Mouse (Mus musculus) hindbrain, embryonic 10.5 days (tissue): ENCODE data around the gene Slc25a39. TPM values are rescaled to one million over a fixed set of nuclear protein-coding genes. Genes with fewer than 3 reads are reported as not detected.
A peak's percentile ranks its signal among the peaks of the same experiment; 100 is the strongest.

Experiments
- DNase-seq: peaks from one replicate; pipeline ENCODE4 v3.0.0-alpha.2; 2017; ENCODE audit warnings: low spot score
- H3K27ac ChIP-seq: fragments of 300-500 bp; sonication (generic); 2 replicates; pipeline ENCODE4 v1.5.1; 2016; ENCODE audit warnings: mild to moderate bottlenecking, moderate library complexity
- H3K27me3 ChIP-seq: fragments of 300-500 bp; sonication (generic); 2 replicates; pipeline ENCODE4 v1.6.1; 2016; ENCODE audit warnings: mild to moderate bottlenecking; ENCODE audit not compliant: poor library complexity, insufficient read depth, severe bottlenecking
- H3K36me3 ChIP-seq: fragments of 300-500 bp; sonication (generic); 2 replicates; pipeline ENCODE4 v1.6.1; 2016; ENCODE audit warnings: mild to moderate bottlenecking, moderate library complexity
- H3K4me1 ChIP-seq: fragments of 300-500 bp; sonication (generic); replicated peaks from 2 replicates; pipeline ENCODE4 v1.6.1; 2016; ENCODE audit warnings: mild to moderate bottlenecking
- H3K4me3 ChIP-seq: fragments of 300-500 bp; sonication (generic); 2 replicates; pipeline ENCODE4 v1.5.1; 2016; ENCODE audit warnings: mild to moderate bottlenecking, moderate library complexity
- H3K9me3 ChIP-seq: fragments of 300-500 bp; sonication (generic); 2 replicates; pipeline ENCODE4 v1.6.1; 2016; ENCODE audit warnings: mild to moderate bottlenecking, moderate library complexity
- WGBS: fragments of 180-500 bp; shearing (Covaris S2); methylation state at CpG from one replicate; pipeline ENCODE4 v1.1.7; 2016; 5-methylcytosine and 5-hydroxymethylcytosine counted together
- polyA plus RNA-seq: library from polyadenylated mRNA; unstranded; fragments of >200 nt; fragmentation: Nextera tagmentation; extraction: Ambion mirVana; gene quantifications from 2 replicates; pipeline ENCODE4 v1.2.1, GENCODE M21; 2016

The Slc25a39 gene
- polyA plus RNA-seq, 1 experiment from 2014 or later = 236 TPM

DNA sequence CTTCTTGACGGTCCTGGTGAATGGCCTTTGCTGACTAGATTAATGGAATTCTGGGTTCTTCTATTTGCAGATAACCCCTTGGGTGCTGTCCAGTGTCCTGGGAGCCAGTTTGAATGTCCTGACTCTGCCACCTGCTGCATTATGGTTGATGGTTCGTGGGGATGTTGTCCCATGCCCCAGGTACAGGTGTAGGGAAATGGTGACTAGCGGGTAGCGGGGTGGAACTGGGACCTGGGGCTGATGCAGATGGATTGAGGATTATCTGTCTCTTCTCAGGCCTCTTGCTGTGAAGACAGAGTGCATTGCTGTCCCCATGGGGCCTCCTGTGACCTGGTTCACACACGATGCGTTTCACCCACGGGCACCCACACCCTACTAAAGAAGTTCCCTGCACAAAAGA is 26.1 kb upstream of the Slc25a39 start:
- H3K4me1 ChIP-seq = peaks cover 65% of the 10 kb centered on the region
- H3K4me3 ChIP-seq = no peak overlapping the region

DNA sequence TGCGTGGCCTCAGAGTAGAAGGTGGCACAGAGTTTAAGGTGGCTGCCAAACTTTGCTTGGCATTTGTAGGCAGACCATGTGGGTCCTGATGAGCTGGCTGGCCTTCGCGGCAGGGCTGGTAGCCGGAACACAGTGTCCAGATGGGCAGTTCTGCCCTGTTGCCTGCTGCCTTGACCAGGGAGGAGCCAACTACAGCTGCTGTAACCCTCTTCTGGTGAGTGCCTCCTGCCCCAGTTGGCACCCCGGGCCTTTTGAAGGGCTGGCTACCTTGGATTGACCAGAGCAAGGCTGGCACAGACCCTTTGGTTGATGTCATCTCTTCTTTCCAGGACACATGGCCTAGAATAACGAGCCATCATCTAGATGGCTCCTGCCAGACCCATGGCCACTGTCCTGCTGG is 25.1 kb upstream of the Slc25a39 start:
- DNase-seq = no peak
- Histone ChIP-seq H3K4me1 (peaks cover 55% of the 10 kb centered on the region), H3K4me3 (no peak overlapping the region), H3K27ac (no peak overlapping the region), H3K27me3 (peaks cover 27% of the 10 kb centered on the region), H3K36me3 (peaks cover 50% of the 10 kb centered on the region), H3K9me3 (no peaks in the 10 kb centered on the region)
- 96% methylated on average over 6 of the region's 6 CpGs for WGBS

More for the DNA sequence above, 26.1 kb upstream of the Slc25a39 start:
- WGBS = 93% methylated on average over 7 of the region's 7 CpGs
- Histone ChIP-seq H3K36me3 (peaks cover 60% of the 10 kb centered on the region), H3K27me3 (peaks cover 35% of the 10 kb centered on the region), H3K9me3 (no peaks in the 10 kb centered on the region), H3K27ac (no peak overlapping the region)
- DNase-seq = no peak

- Histone ChIP-seq H3K27ac (no peak overlapping the region), H3K36me3 (peaks cover 44% of the 10 kb centered on the region), H3K27me3 (peaks cover 24% of the 10 kb centered on the region), H3K4me3 (no peak overlapping the region), H3K4me1 (peaks cover 49% of the 10 kb centered on the region), H3K9me3 (no peaks in the 10 kb centered on the region)
- WGBS = 64% methylated on average over 16 of the region's 16 CpGs
- DNase-seq = no peak
These were observed 24.5 kb upstream of the Slc25a39 start for GRCm38 (mm10) chr11:102432115-102432843.

DNA sequence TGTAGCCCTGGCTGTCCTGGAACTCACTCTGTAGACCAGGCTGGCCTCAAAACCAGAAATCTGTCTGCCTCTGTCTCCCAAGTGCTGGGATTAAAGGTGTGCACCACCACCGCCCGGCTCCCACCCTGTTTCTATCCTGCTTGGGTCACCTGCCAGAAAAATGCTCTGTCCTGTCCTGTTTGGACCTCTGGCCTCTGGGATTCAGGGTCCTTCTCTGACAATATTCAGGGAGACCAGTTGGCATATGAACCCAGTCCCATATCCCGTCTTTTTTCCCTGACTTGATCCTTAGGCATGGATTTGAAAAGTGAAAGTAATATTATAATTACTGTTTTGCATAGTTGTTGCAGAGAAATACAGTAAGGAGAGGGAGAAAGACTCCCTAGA is 24.0 kb upstream of the Slc25a39 start:
- 87% methylated on average over 3 of the region's 3 CpGs for WGBS
- H3K27me3 ChIP-seq = peaks cover 18% of the 10 kb centered on the region
- H3K9me3 ChIP-seq = no peaks in the 10 kb centered on the region
- peaks cover 43% of the 10 kb centered on the region for H3K4me1 ChIP-seq
- no peak overlapping the region for H3K4me3 ChIP-seq
- H3K27ac ChIP-seq = no peak overlapping the region
- H3K36me3 ChIP-seq = peaks cover 39% of the 10 kb centered on the region
- no peak for DNase-seq

GRCm38 (mm10) chr11:102431018-102431645 is 23.4 kb upstream of the Slc25a39 start:
- Histone ChIP-seq H3K36me3 (peaks cover 33% of the 10 kb centered on the region), H3K27ac (peak overlapping the region; percentile 82), H3K4me1 (peaks cover 42% of the 10 kb centered on the region), H3K4me3 (peak overlapping the region; percentile 61), H3K9me3 (no peaks in the 10 kb centered on the region), H3K27me3 (peaks cover 12% of the 10 kb centered on the region)
- DNase-seq = peak; percentile 84
- 2% methylated on average over 7 of the region's 7 CpGs for WGBS

DNA sequence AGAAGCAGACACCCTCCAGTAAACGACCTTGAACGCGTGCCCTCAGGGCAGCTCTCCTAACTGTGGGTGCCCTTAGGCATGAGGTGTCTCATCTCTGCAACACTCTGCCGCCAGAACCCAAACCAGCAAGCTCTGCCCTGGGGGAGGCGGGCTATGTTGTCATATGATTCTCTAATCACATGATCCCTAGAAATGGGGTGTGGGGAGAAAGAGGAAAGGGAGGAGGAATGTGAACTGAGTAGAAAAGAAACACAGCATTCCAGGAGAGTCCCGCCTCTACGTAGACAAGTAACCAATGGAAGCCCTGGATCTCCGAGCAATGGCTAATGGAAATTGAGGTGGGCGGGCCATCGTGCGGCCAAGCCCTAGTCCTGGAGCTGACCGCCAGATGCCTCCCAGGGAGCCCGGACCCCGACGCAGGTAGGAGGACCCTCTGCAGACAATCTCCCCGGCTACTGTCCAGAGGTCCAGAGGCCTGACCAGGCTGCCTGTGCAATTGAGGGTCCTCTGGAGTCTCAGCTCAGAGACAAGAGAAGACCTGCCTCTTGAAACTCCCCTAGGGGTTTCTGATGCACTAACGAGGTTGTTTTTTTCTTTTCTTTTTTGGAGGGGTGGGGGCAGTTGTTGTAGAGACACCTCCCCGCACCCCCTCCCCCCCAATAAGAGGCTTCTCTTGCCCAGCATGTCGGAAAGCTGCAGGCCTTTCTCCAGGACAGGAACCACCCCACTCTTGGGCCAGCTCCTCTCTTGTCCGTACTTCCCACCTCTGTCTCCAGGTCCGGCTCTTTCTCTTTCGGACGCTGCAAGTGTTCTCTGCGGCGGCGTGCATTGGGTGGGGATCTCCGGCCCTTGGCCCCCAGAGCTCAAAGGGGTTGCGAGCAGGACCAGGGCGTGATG is 22.6 kb upstream of the Slc25a39 start, which contains the start of gene Grn:
Gene Grn, plus strand, starts transcription at position 195 of the 897 bp plus-strand sequence.
- under 1% methylated on average over 29 of the region's 29 CpGs for WGBS
- peak within 1 kb of the TSS; percentile 82 for H3K27ac ChIP-seq
- H3K4me1 ChIP-seq = peaks cover 42% of the 10 kb centered on the region
- no peaks in the 10 kb centered on the region for H3K9me3 ChIP-seq
- peak within 1 kb of the TSS; percentile 61 for H3K4me3 ChIP-seq
- H3K27me3 ChIP-seq = peaks cover 7% of the 10 kb centered on the region; the same call in 1 of the 2 replicates
- peak; percentile 87 for DNase-seq
- peaks cover 25% of the 10 kb centered on the region for H3K36me3 ChIP-seq

GRCm38 (mm10) chr11:102429551-102429950 is 21.8 kb upstream of the Slc25a39 start:
- Histone ChIP-seq H3K27ac (0 out of 2 replicates have a peak overlapping the region, but pooled peaks have one; percentile 82), H3K9me3 (no peaks in the 10 kb centered on the region), H3K36me3 (peaks cover 17% of the 10 kb centered on the region), H3K4me3 (peak overlapping the region; percentile 61), H3K4me1 (peaks cover 42% of the 10 kb centered on the region), H3K27me3 (peaks cover 9% of the 10 kb centered on the region; the same call in 1 of the 2 replicates)
- no peak for DNase-seq
- WGBS = 46% methylated on average over 3 of the region's 3 CpGs

- Histone ChIP-seq H3K4me1 (peaks cover 40% of the 10 kb centered on the region), H3K27me3 (peaks cover 11% of the 10 kb centered on the region; the same call in 1 of the 2 replicates), H3K27ac (no peak overlapping the region), H3K36me3 (peaks cover 16% of the 10 kb centered on the region), H3K9me3 (no peaks in the 10 kb centered on the region), H3K4me3 (peak overlapping the region; percentile 61; the same call in 1 of the 2 replicates)
- no peak for DNase-seq
- 73% methylated on average over 8 of the region's 8 CpGs for WGBS
These were observed 21.3 kb upstream of the Slc25a39 start for GRCm38 (mm10) chr11:102428981-102429540.

- WGBS = 88% methylated on average over 8 of the region's 8 CpGs
- no peak overlapping the region for H3K4me3 ChIP-seq
- no peak for DNase-seq
- H3K27me3 ChIP-seq = peaks cover 11% of the 10 kb centered on the region; the same call in 1 of the 2 replicates
- no peak overlapping the region for H3K27ac ChIP-seq
- no peaks in the 10 kb centered on the region for H3K36me3 ChIP-seq
- no peaks in the 10 kb centered on the region for H3K9me3 ChIP-seq
- H3K4me1 ChIP-seq = peaks cover 17% of the 10 kb centered on the region
These were observed 18.0 kb upstream of the Slc25a39 start for GRCm38 (mm10) chr11:102425555-102426316.

- 76% methylated on average over 6 of the region's 6 CpGs for WGBS
- no peaks in the 10 kb centered on the region for H3K9me3 ChIP-seq
- peaks cover 6% of the 10 kb centered on the region; the same call in 1 of the 2 replicates for H3K4me1 ChIP-seq
- no peak overlapping the region for H3K27ac ChIP-seq
- no peak for DNase-seq
- no peaks in the 10 kb centered on the region for H3K36me3 ChIP-seq
- H3K4me3 ChIP-seq = no peak overlapping the region
- peaks cover 11% of the 10 kb centered on the region; the same call in 1 of the 2 replicates for H3K27me3 ChIP-seq
These were observed 16.9 kb upstream of the Slc25a39 start for GRCm38 (mm10) chr11:102424666-102425065.

- Histone ChIP-seq H3K36me3 (no peaks in the 10 kb centered on the region), H3K27me3 (0 out of 2 replicates have a peak, but pooled peaks cover 4% of the 10 kb centered on the region), H3K4me1 (no peaks in the 10 kb centered on the region), H3K4me3 (no peak overlapping the region), H3K9me3 (no peaks in the 10 kb centered on the region), H3K27ac (no peak overlapping the region)
- DNase-seq = no peak
- 66% methylated on average over 8 of the region's 8 CpGs for WGBS
These were observed 13.8 kb upstream of the Slc25a39 start for GRCm38 (mm10) chr11:102421559-102421958.

- Histone ChIP-seq H3K9me3 (no peaks in the 10 kb centered on the region), H3K4me3 (no peak overlapping the region), H3K27me3 (no peaks in the 10 kb centered on the region), H3K36me3 (no peaks in the 10 kb centered on the region), H3K4me1 (no peaks in the 10 kb centered on the region), H3K27ac (no peak overlapping the region)
- no peak for DNase-seq
These were observed 11.1 kb upstream of the Slc25a39 start for GRCm38 (mm10) chr11:102418887-102419286.
